Mouse (Mus musculus): ENCODE measurements around the gene Gm10964. TPM values are rescaled to one million over a fixed set of nuclear protein-coding genes. Genes with fewer than 3 reads are reported as not detected.

Gm10964 gene
- total RNA-seq (2017) = not detected in 2 replicates

GRCm38 (mm10) chr3:103739329-103739728 is at the start of gene Gm10964:
TSS of gene Gm10964 (plus strand) at chr3:103739366.
- no peak for ATAC-seq (ENCODE audit: extremely low read depth, insufficient number of reproducible peaks, low FRiP score, poor library complexity, severe bottlenecking)

- ATAC-seq (ENCODE audit: extremely low read depth, insufficient number of reproducible peaks, low FRiP score, poor library complexity, severe bottlenecking) = no peak
These were observed 48.7 kb upstream of the Gm10964 start for GRCm38 (mm10) chr3:103690506-103690905.

GRCm38 (mm10) chr3:103695556-103695955 is 43.6 kb upstream of the Gm10964 start:
- ATAC-seq (ENCODE audit: extremely low read depth, insufficient number of reproducible peaks, low FRiP score, poor library complexity, severe bottlenecking) = no peak

GRCm38 (mm10) chr3:103696388-103696925 is 42.7 kb upstream of the Gm10964 start:
- no peak for ATAC-seq (ENCODE audit: extremely low read depth, insufficient number of reproducible peaks, low FRiP score, poor library complexity, severe bottlenecking)

GRCm38 (mm10) chr3:103704661-103705060 is 34.5 kb upstream of the Gm10964 start:
- no peak for ATAC-seq (ENCODE audit: extremely low read depth, insufficient number of reproducible peaks, low FRiP score, poor library complexity, severe bottlenecking)

GRCm38 (mm10) chr3:103705426-103705825 is 33.7 kb upstream of the Gm10964 start:
- ATAC-seq (ENCODE audit: extremely low read depth, insufficient number of reproducible peaks, low FRiP score, poor library complexity, severe bottlenecking) = no peak

- no peak for ATAC-seq (ENCODE audit: extremely low read depth, insufficient number of reproducible peaks, low FRiP score, poor library complexity, severe bottlenecking)
These were observed 29.6 kb upstream of the Gm10964 start for GRCm38 (mm10) chr3:103709470-103710040.

- no peak for ATAC-seq (ENCODE audit: extremely low read depth, insufficient number of reproducible peaks, low FRiP score, poor library complexity, severe bottlenecking)
These were observed 27.0 kb upstream of the Gm10964 start for GRCm38 (mm10) chr3:103712196-103712595.

- ATAC-seq (ENCODE audit: extremely low read depth, insufficient number of reproducible peaks, low FRiP score, poor library complexity, severe bottlenecking) = 0 out of 2 replicates have a peak, but pooled peaks have one; percentile 22
These were observed 24.8 kb upstream of the Gm10964 start for GRCm38 (mm10) chr3:103714236-103714875.

- ATAC-seq (ENCODE audit: extremely low read depth, insufficient number of reproducible peaks, low FRiP score, poor library complexity, severe bottlenecking) = no peak
These were observed 24.2 kb upstream of the Gm10964 start for GRCm38 (mm10) chr3:103714942-103715341.

GRCm38 (mm10) chr3:103715762-103716693 is 23.1 kb upstream of the Gm10964 start:
- no peak for ATAC-seq (ENCODE audit: extremely low read depth, insufficient number of reproducible peaks, low FRiP score, poor library complexity, severe bottlenecking)

- no peak for ATAC-seq (ENCODE audit: extremely low read depth, insufficient number of reproducible peaks, low FRiP score, poor library complexity, severe bottlenecking)
These were observed 22.1 kb upstream of the Gm10964 start for GRCm38 (mm10) chr3:103716774-103717760.

GRCm38 (mm10) chr3:103718728-103719127 is 20.4 kb upstream of the Gm10964 start:
- no peak for ATAC-seq (ENCODE audit: extremely low read depth, insufficient number of reproducible peaks, low FRiP score, poor library complexity, severe bottlenecking)

- no peak for ATAC-seq (ENCODE audit: extremely low read depth, insufficient number of reproducible peaks, low FRiP score, poor library complexity, severe bottlenecking)
These were observed 15.0 kb upstream of the Gm10964 start for GRCm38 (mm10) chr3:103724137-103724536.

GRCm38 (mm10) chr3:103726642-103727041 is 12.5 kb upstream of the Gm10964 start:
- ATAC-seq (ENCODE audit: extremely low read depth, insufficient number of reproducible peaks, low FRiP score, poor library complexity, severe bottlenecking) = no peak

GRCm38 (mm10) chr3:103727813-103728326 is 11.3 kb upstream of the Gm10964 start:
- no peak for ATAC-seq (ENCODE audit: extremely low read depth, insufficient number of reproducible peaks, low FRiP score, poor library complexity, severe bottlenecking)

GRCm38 (mm10) chr3:103729850-103730249 is 9.3 kb upstream of the Gm10964 start:
- ATAC-seq (ENCODE audit: extremely low read depth, insufficient number of reproducible peaks, low FRiP score, poor library complexity, severe bottlenecking) = no peak

- ATAC-seq (ENCODE audit: extremely low read depth, insufficient number of reproducible peaks, low FRiP score, poor library complexity, severe bottlenecking) = no peak
These were observed 7.0 kb upstream of the Gm10964 start for GRCm38 (mm10) chr3:103732116-103732515.

Data from neutrophil, adult 5-6 weeks (primary cell).